Mouse (Mus musculus): Measurements from ENCODE around the gene Frs3.
"Not testable (repeated sequence)": the region's sequence is repeated elsewhere in the genome, so short reads cannot be mapped to it uniquely, and the experiment has no call there.

The Frs3 gene

DNA sequence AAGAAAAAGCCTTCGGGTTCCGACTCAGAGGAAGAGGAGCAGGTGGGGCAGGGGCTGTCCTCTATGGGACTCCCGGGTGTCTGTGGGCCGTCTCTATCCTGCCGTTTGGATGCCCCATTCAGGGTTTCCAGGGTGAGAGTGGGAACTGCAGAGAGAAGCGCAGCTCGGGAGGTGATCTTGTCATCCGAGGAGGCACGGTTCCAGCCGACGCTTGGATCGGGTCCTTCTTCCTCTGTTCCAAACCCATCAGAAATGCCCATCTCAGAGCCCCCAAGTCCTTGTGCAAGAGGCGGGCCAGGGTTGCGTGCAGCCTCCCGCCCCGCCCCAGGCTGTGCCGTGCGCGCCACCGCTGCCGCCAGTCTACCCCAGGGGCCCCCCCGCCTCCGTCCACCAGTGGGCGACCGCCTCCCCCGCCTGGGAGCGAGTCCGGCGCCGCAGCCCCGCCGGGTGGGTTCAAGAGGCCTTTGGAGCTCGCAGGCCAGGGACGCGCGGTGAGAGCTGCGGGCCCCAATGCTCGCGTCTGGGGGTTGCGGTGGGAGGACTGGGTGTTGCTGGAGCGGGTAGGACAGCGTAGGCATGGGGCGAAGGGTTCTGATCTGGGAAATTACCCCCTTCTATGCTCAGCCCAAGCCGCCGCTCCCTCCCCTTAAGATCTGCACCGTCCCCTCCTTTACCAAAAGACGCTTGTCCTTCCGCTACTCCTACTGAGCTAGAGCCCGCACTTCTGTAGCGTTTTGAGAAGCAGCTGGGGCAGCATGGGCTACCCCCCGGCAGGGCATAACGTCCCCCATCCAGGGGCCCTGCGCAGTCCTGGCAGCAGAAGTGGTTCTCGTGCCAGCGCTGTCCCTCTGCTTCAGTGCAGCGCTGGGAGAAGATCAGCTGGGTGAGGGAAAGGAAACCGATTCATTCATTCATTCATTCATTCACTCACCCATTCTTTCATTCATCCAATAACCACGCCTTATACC, at the start of gene Frs3:
Frs3 (plus strand) TSS at position 423 of the 968 bp plus-strand sequence.
- peak; percentile 65 for DNase-seq (ENCODE audit: low read depth, low spot score)

- no peak for DNase-seq (ENCODE audit: low read depth, low spot score)
These were observed 45.8 kb upstream of the Frs3 start for GRCm38 (mm10) chr17:47642992-47643391.

GRCm38 (mm10) chr17:47646683-47647082, 42.1 kb upstream of the Frs3 start:
- DNase-seq (ENCODE audit: low read depth, low spot score): peak; percentile 67

- DNase-seq (ENCODE audit: low read depth, low spot score): peak; percentile 14
These were observed 39.9 kb upstream of the Frs3 start for GRCm38 (mm10) chr17:47648966-47649365.

DNA sequence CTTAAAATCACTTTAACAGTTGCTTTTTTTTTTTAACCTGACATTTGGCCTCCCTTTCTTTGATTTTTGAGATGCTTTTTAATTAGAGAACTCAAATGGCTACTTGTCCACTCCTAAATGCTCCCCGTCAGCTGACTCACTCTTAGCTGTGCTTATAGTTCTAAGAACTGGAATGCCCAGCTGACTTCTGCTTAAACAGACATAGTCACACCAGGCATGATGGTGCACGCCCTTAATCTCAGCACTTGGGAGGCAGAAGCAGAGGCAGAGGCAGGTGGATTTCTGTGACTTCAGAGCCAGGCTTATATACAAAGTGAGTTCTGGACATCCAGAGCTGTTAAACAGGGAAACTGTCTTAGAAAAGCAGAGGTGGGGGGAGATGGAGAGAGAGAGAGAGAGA, 36.9 kb upstream of the Frs3 start:
- DNase-seq (ENCODE audit: low read depth, low spot score): no peak

DNA sequence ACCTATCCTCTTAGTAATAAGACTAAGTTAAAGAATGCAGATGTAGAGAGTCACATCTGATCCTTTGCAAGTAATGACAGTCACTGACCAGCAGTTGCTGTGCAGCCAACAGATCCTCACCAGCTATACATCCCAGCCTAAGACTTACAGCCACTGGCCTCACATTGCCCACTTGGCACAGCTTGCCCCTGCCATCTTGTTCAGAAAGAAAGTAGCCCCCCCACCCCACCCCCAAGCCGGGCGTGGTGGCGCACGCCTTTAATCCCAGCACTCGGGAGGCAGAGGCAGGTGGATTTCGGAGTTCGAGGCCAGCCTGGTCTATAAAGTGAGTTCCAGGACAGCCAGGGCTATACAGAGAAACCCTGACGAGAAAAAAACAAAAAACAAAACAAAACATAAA, 34.5 kb upstream of the Frs3 start:
- DNase-seq (ENCODE audit: low read depth, low spot score): not testable (repeated sequence)

DNA sequence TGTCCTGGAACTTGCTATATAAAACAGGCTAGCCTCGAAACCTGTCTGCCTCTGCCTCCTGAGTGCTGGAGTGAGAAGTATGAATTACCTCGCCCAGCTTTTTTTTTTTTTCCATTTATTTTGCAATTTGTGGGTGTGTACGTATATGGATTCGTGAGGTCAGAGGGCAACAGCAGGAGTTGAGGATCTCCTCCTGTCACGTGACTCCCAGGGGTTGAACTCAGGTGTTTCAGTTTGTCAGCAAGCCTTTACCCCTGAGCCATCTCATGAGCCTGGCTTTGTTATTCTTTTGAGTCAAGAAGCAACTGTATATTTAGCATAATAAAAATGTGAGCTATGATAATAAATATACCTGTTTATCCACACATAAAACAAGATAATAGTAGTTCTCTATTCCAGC, 33.1 kb upstream of the Frs3 start:
- DNase-seq (ENCODE audit: low read depth, low spot score): no peak

DNA sequence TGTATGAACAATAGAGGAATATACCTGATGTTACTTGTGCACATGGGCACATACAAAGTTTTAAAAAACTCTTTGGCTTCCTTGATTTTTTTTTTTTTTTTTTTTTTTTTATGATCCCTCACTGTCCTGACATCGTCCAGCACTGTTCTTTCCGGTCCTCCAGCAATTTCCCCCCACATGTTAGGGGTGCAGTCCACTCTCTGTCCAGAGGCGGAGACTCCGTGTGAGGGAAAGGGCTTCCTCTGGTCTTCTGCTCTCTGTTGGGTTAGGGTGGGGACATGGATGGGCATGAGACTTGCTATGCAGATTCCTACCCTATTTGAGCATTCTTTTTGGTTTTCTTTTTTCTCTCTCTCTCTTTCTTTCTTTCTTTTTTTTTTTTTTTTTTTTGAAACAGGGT, 30.9 kb upstream of the Frs3 start:
- no peak for DNase-seq (ENCODE audit: low read depth, low spot score)

GRCm38 (mm10) chr17:47658741-47659243, 30.0 kb upstream of the Frs3 start:
- DNase-seq (ENCODE audit: low read depth, low spot score): no peak

- peak; percentile 60 for DNase-seq (ENCODE audit: low read depth, low spot score)
These were observed 25.7 kb upstream of the Frs3 start for GRCm38 (mm10) chr17:47663009-47663713.

DNA sequence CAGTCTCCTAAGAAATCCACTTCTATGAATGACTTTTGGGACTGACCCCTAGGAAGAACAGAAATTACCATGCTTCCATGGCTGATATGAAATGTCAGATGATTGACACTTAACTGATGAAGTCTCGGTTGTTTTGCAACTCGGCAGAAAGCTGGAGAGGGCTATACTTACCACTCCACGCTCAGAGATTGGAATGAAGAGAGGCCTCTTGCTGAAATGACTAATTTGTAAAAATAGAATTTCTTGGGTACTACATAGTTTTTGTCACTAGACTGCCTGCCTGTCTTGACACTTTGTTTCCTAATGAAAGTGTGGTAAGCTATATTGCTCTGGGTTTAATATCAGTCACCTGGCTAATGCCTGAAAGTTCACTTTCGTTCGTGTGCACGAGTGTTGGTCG, 24.4 kb upstream of the Frs3 start:
- DNase-seq (ENCODE audit: low read depth, low spot score): no peak

GRCm38 (mm10) chr17:47669166-47669565, 19.7 kb upstream of the Frs3 start:
- no peak for DNase-seq (ENCODE audit: low read depth, low spot score)

DNA sequence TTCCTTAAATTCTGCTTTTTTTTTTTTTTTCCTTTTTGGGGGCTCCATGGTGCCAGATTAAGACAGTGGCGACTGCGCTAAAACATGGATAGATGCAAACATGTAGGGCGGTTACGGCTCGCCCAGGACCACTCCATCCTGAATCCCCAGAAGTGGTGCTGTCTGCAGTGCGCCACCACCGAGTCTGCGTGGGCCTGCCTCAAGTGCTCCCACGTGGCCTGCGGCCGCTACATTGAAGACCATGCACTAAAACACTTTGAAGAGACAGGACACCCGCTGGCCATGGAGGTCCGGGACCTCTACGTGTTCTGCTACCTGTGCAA, 16.9 kb upstream of the Frs3 start:
- no peak for DNase-seq (ENCODE audit: low read depth, low spot score)

GRCm38 (mm10) chr17:47672311-47673111, 16.3 kb upstream of the Frs3 start:
- DNase-seq (ENCODE audit: low read depth, low spot score): peak; percentile 80

DNA sequence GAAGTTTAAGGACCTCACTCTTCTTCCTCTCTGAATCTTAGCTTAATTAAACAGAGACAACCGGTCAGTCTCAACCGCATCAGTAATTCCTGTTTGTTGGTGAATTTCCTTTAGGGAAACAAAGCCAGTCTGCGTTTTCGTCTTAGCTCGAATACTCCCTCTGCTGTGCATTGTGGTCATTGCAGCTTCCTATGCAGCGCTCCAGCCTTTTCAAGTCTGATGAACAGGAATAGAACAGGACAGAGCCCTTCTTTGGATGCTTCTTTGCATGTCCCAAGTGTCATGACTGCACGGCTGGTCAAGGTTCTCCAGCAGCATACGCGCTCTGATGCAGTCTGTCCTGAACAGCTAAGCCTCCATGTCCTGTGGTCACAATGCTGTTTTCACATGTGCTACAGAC, 12.2 kb upstream of the Frs3 start:
- peak; percentile 79 for DNase-seq (ENCODE audit: low read depth, low spot score)

DNA sequence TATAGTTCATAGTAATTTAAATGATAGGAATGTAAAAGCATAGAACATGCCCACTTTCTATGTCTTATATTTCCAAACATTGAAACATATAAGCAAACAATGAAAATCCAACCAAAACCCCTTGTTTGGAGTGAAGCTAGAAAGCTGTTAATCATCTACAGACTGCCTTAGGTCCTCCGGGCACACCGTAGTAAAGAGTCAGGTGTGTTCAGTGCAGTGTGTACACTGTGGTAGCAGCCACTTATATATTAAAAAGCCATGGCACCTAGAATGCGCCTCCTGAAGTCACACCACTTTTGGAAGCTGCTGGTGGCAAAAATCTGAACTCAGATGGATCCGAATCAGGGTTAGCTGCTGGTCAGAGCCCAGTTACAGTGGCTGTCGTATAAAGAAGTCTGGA, 10.6 kb upstream of the Frs3 start:
- no peak for DNase-seq (ENCODE audit: low read depth, low spot score)

DNA sequence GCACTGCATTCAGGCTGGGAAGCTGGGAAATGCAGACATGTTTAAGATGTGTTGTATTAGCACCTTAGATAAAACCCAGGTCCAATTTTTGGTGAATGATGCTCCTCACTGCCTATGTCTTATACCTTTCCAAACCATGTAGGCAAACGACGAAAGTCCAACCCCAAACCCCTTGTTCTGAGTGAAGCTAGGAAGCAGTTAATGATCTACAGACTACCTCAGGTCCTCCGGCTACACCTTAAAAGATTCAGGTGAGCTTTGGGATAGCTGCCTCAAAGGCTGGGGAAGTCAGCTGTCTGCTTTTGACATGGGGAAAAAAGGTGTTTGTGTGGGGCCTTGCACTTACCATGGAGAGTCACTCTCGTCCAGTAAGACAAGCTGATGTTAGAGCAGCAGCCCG, 10.1 kb upstream of the Frs3 start:
- DNase-seq (ENCODE audit: low read depth, low spot score): no peak

GRCm38 (mm10) chr17:47682836-47683235, 6.0 kb upstream of the Frs3 start:
- no peak for DNase-seq (ENCODE audit: low read depth, low spot score)

DNA sequence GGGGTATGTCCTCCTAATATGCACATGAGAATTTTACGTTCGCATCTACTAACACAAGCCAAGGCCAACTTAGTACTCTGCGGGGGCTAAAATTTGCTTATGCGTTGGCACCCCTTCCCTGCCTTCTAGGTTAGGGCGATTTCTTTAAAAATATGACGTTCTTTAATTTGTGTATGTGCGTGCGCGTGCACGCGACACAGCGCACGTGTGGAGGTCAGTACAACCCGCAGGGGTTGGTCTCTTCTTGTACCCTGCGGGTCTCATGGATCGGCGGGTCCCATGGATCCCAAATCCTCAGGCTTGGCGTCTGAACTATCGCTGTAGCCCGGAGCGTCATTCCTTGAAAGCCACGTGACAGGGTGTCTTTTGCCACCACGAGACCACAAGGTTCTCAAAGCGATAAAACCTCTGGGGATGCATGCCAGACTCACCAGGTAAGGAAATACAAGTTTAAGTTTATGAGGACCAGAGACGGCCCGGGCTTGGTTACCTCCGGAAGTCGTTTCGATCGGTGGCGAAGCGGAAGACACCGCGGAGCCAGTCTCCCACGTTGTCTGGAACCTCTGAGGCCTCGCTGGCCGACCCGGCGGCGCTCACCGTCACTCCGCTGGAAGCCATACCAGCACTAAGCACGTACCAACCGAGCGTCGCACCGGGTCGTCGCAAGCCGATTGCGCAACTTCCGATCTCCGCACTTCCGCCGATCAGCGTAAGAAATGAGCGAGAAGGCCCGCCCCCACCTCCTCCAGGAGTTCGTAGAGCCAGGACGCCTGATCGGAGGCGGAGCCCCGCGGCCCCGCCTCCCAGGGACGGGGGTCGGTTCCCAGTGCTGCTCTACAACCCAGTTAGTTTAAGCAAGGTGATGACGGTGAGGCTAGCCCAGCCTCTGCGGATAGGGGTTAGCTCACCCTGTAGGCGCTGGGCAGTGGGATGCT, 1.2 kb upstream of the Frs3 start:
- peak; percentile 96 for DNase-seq (ENCODE audit: low read depth, low spot score)

DNA sequence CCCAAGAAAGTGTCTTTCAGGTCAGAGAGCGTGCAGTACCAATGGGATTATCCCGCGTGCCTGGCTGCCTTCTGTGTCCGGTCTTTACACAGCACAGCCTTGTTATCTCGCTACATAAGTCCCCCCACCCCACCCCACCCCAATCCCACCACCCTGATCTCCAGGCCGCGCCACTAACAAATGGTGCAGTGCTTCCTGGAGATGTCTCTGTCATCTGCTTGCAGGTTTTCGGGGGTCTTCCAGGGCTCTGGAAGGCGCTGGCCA, 554 bp upstream of the Frs3 start, which contains the start of gene Tomm6:
Tomm6 (minus strand) TSS at position 43 of the 264 bp plus-strand sequence.
- DNase-seq (ENCODE audit: low read depth, low spot score): no peak

DNA sequence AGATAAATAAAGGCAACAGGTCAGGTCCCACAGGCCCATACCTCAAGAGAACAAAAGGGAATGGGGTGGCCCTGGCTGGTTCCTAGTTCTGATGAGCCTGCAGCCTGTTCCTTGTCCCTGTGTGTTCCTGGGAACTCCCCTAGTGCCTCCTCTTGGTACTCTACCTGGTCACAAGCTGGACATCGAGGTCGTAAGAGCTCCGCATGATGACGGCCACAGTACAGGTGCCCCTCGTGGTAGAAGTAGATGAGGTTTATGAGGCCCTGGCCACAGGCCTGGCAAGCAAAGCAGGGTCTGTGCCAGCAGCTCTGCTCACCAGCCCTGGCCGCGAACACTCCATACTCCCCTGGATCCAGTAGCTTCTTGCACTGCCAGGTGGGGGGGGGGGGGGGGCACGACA, 1.1 kb downstream of the Frs3 start:
- DNase-seq (ENCODE audit: low read depth, low spot score): no peak
